Mouse (Mus musculus) liver (tissue): Measurements from ENCODE around the gene Bcl10.
"Not testable (repeated sequence)": the region's sequence is repeated elsewhere in the genome, so short reads cannot be mapped to it uniquely, and the experiment has no call there.

ENCODE experiments used
- DNase-seq: peaks from one replicate; pipeline ENCODE4 v3.0.0-alpha.2; 2020; ENCODE audit warnings: mixed read lengths

Bcl10 gene

DNA sequence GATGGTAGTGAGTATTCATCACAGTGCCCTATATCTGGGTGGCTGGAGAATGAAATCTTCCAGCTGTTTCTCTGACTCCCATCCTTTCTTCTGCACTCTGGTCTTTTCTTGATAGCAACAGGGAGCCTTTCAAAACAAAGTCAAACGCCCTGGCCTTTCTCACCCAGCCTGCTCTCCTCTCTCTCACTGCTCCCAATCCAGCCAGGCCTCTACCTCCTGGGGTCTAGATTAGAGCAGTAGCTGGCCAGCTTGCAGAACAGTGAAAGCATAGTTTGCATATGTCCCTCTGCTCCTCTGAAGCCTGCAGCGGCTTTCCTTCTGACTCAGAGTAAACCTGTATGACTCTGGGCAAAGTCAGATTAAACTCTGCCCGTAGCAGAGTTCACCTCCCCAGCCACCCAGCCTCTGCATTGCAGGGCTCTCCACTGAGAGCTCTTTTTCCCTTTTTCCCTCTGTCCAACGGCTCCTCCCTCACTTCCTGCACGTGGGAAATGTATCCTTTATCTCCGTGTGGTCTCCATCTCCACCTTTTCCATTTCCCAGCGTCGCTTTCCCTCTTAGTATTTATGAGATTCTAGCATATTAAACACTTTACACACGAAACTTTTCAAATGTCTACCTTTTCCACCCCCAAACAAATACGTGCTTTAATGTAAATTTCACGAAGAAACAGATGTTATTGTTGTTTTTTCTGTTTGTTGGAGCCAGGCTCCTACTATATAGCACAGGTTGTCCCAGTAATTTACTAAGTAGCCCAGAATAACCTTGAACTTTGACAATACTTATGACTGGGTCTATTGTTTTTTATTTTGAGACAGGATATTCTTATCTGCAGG lies at the start of gene Bcl10:
Gene Bcl10 (plus strand): TSS at position 786 of the 836 bp plus-strand sequence.
- no peak for DNase-seq

DNA sequence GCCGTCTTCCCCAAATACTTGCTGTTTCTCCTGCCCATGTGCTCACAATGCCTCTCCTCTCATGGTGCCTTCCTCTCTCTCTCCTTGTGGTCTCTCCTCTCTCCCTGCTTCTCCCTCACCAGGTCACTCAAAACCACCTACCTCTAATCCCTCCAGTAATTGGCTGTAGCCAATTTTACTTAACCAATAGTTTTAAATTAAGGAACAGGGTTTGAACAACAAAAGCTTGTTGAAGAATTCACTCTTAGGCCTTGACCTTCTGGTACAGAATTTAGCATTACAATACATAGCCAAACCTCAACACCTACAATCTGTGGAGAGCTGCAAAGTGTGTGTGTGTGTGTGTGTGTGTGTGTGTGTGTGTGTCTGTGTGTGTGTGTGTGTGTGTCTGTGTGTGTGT lies 49.3 kb upstream of the Bcl10 start:
- no peak for DNase-seq

DNA sequence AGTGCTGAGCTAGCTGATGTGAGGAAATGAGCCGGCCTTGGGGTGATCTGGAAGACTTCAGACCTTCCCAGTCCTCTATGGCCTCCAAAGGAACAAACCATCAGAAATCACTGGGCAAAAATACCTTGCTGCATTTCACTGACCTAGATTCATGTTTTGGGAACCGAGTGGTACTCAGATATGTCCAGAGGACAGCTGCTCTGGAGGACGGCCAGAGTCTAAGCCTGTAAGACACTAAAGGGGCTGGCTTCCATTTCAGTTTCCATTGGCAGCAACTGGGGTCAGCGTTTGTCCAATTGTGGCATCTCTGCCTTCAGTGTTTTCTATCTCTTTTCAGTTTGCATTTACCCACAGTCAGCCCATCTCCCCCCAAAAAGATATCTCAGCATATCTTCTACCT lies 48.5 kb upstream of the Bcl10 start:
- DNase-seq, result no peak

DNA sequence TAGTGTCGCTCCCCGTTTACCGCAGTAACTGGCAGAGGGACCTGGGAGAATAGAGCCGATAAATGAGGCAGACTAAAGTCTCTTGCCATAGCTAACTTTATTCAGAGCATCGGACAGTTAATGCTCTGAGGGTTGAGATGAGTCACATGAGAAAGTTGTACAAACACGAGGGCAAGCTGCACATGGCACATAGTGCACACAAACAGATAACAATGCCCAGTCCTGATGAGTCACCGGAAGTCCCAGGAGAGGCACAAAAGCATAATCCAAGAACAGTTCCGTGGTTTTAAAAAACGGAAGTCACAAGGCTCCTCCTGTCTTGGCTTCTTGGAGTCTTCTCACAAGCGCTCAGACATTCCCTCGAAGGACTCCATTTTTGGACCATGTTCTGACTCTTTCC lies 46.5 kb upstream of the Bcl10 start:
- no peak for DNase-seq

DNA sequence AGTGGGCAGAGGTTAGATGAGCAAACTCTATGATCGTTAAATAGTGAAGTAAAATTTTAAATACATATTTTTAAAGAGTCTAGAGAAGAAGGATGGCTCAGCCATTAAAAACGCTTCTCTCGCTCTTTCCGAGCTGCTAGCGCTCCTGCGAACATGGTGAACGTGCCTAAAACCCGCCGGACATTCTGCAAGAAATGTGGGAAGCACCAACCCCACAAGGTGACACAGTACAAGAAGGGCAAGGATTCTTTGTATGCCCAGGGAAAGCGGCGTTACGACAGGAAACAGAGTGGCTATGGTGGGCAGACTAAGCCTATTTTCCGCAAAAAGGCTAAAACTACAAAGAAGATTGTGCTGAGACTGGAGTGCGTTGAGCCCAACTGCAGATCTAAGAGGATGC lies 43.7 kb upstream of the Bcl10 start:
- not testable (repeated sequence) for DNase-seq

DNA sequence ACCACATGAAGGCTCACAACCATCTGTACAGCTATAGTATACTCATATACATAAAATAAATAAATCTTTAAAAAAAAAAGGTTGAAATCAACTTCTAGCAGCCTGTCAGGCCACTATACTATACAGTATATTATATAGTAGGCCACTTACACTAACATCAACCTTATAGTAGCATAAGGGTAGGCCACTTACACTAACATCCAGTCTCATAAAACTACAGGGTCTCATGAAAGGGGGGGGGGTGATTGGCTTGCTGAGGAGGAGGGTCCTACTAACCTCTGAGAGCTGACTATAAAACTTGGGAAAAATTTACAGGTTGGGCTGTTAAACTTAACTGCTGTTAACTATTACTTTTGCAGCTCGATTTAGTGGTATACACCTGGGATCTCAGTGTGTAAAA lies 42.3 kb upstream of the Bcl10 start:
- DNase-seq, result no peak

DNA sequence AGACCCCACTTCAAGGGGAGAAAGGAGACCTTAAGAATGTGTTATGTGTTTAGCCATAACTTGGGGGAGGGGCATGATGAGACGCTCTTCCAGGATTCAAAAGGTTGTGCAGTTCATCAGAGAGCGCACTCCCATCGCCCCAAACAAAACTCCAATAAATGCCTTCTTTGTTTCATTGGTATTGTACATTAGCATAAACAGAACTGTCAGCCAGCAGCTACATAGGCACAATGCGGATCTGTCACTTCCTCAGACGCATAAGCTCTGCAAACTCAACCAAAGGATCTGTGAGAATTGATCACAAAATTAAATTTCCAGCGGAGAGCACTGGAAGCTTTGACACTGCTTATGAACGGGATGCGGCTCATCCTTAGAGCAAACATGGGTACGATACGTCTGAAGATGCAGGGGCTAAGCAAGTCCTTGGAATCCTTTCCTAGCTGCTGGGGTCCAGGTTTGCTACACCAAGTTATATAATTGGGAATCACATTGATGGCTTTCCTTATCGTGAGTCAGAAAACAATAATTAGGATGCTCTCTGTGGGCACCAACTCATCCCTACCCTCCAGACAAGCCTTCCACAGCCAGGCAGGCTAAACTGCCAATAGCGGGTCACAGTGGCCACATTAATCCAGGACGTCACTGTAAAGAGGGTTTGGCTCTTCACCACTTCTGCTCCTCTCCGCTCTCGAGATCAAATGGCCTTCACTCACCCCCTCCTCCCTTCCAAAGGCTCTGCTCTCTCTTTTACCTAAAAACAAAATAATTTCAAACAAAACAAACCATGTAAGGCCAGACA lies 40.3 kb upstream of the Bcl10 start:
- DNase-seq, result no peak

DNA sequence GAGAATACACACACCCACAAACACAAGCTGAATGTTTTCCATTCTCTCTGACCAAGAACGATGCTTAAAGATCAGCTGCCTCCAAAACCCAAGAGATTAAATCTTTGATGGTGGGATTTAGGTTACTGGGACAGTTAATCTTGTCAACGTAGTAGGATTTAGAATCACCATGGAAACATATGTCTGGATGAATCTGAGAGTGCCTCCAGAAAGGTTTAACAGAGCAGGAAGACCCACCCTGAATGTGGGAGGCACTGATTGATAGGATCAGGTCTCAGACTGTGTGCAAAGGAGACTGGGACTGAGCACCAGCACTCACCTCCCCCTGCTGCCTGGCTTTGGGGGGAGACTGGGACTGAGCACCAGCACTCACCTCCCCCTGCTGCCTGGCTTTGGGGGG lies 39.4 kb upstream of the Bcl10 start:
- no peak for DNase-seq

DNA sequence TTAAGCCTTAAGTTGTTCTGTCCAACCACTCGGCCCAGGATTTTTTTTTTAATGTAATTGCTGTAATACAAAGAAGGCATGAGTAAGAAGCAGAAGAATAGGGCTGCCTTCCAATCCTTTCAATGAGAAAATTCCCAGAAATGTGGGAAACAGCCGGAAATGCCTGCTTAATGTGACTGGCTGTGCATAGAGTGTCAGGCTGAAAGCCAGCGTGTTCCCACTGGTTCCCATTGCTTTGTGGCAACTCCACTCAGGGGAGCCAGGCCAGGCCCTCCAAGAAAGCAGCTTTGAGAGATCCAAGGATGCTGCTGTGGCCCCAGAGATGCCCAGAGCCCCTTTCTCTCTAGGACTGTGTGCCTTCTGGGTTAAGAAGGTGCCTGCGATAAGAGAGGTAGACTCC lies 37.2 kb upstream of the Bcl10 start:
- no peak for DNase-seq

DNA sequence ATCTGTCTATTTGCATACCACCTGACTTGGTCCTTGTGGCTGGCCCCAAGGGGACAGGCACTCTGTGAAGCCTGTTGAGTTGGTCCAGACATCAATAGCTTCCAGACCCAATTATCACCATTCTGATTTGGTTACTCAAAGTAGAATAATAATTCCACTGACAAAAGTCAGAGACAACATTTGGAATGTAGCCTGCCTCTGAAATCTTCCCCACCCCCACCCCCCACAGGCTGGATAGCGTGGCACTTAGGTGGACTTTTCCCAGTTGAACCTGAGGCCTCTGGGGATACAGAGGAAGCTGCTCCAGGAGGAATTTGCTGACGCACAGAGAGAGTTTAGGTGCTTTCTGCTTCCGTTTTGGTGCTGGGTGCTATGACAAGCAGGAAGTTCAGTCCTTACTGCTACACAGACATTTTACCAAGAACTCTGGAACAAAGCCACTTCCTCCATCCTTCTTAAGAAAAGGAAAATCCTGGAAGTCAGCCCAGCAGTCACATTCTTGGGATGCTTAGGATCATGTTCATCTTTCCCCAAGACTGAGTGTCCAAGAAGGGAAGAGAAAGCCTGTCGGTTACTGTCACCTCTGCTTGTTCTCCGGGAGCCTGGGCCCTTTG lies 36.6 kb upstream of the Bcl10 start:
- DNase-seq, result no peak

DNA sequence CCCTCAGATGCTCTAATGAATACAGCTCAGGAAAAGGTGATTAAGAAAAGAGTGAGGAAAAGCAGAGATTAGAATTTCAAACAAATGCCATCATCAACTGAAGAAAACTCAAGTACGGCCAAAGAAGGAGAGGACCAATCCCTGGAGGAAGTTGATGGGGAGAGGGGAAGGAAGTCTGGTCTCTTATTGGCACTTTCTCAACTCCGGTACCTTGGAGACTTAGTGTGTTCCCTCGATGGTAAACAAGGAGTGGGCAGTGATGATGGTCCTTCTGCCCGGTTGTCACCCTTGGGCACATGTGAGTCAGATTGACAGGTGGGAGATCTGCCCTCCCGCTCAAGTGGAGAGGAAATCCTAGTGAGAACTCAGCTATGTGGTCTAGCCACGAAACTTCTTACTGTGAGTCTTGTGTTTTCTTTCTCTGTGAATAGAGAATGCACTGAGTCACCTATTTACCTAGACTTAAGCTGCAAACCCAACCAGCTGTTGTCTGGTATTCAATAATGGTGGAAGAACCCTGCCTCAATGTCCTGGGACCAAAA lies 35.1 kb upstream of the Bcl10 start:
- DNase-seq, result no peak

DNA sequence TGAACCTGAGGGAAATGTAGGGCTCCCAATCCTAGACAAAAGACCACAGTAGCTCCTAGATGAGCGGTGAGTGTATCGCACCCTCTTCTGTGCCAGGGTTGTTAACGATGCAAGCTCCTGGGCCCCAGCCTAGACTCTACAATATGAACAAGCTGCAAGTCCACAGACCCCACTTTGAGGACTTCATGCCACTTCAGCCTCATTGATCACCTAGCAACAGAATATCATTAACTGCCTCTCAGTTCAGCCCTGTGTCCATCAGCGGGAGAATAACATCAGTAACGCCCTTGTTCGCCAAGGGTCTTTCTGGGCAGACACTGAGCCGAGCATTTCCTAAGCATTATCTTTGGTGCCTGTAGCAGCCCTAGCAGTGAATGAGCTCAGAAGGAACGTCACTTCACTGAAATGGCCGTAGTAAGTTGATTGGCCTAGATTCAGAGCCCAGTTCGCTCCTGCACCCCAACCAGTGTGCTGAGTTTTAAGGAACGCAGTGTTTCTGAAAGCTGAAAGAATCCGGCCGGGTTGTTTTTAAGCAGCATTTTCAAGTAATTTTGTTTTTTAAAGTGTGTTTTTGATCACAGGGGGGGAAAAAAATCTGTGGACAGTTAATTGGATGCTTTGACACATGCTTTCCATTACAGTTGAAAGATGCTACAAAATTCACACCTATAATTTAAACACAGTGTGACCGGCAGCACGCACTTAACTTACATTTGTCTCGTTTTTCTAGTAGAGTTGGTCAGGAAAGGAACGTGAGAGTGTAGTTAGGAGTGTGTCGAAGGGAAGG lies 32.1 kb upstream of the Bcl10 start:
- DNase-seq, result no peak

DNA sequence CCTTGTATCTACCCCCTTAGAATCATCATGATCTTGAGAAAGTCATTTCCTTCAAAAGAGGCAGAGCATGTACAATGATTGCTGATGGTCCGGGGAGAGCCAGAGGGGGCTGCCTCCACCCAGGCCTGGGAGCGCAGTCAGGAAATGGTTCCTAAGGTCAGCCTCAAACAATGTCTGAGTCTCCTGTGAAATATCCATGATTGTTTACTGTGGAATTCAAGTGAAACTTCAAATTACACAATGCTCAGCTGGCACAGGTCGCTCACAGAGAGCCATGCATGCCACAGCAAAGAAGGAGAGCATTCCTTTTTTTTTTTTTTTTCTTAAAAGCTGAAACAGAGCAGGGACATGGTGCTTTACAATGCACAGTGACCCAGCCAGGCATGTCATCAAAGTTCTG lies 30.2 kb upstream of the Bcl10 start:
- no peak for DNase-seq

DNA sequence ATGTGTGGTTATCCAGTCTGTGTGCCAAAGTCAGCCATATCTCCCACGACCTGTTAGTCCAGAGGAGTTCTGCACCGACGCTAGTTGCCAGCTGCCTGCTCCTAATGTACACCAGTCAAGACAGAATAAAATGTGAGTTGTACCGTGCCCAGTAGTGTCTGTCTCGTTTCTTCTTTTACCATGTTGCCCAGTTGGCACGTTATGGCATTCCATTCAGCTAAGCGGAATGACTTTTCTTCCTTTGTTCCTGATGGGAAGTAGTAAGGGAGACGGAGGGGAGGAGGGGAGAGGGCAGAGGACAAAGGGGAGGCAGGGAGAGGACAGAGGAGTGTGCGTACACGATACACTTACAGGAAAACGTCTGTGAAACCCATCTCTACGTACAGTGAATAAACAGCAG lies 28.5 kb upstream of the Bcl10 start:
- no peak for DNase-seq

DNA sequence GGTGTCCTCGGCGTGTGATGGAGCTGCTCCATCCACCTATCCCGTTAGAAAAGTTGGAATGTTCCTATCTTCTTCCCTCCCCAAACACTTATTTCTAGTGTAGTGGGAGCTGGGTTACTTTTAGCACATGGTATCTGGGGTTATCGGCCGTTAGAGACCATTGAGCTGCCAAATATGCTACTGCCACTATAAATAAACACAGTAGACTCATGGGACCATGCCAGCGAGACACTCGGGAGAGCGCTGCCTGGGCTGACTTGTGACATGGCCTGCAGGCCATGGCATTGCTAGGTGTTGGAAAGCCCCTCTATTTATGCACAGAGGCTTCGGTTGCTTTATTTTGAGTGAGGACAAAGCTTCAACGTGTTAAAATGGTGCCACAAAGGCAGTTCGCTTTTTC lies 24.9 kb upstream of the Bcl10 start:
- no peak for DNase-seq

DNA sequence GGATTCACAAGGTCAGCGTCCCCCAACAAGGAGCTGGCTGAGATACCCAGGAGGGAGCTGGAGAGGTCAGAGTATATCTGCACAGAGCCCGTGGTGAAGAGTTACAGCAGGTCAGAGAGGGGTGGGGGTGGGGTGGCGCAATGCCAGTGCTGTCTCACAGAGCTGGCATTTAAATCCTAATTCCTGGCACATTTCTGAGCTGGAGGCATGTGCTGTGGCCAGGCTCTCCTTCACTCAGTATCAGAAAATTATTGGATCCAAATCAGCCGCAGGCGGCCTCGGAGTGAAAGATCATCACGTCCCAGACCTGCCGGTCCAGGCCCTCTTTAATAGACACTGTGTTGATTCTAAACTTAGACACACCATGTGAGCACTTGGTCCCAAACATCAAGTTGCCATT lies 22.8 kb upstream of the Bcl10 start:
- DNase-seq, result no peak

DNA sequence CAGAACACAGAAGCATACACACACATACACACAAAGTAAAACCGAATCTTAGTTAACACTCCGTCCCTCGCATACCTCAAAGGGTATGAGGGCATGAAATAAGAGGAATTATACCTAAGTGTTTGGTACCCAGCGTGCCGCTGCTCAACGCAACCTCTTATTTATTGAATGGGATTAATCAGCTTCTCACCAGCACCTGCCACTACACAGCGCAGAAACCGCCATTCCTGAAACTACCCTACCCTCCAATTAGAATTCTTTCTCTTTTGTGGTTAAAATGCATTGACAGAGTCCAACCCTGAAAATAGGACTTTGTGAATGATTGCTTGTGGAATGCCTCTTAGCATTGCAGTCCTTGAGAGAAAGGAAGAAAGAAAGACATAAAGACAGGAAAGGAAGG lies 19.1 kb upstream of the Bcl10 start:
- no peak for DNase-seq

DNA sequence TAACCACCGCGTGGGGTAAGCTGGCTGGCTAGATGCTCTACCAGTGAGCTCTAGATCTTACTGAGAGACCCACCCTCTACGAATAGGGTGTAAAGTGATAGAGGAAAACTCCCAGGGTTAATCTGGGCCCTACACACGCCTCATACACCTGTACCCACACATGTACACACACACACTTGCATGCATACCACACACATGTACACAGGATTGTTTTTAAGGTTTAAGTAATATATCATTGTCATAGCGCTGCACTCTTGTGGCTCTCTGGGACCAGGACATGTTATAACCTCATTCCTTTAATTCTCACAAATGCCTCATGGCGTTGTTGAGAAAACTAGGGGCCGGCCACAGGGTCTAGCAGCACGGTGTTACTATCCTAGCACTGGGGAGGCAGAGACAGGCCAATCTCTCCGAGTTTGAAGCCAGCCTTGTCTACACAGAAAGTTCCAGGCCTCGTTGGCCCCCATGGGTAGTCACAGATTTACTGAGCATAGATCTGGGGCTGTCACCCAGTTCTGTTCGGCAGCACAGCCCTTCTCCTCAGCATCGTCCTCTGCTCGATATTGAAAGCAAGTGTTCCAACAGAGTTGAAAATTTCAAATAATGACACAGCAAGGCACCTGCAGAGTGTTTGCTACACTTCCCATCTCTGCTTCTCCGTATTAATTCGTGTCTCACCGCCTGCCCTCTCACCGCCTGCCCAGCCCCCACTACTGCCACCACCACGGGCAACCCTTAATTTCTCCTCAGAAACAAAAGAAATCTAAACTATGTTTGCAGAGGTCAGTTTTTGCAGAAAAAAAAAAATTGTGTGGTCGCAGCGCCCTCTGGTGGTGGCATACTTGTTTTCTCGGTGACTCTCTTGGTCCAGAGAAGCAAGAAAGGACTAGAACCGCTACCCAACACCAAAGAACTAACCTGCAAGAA lies 17.5 kb upstream of the Bcl10 start:
- peak; percentile 71 for DNase-seq

DNA sequence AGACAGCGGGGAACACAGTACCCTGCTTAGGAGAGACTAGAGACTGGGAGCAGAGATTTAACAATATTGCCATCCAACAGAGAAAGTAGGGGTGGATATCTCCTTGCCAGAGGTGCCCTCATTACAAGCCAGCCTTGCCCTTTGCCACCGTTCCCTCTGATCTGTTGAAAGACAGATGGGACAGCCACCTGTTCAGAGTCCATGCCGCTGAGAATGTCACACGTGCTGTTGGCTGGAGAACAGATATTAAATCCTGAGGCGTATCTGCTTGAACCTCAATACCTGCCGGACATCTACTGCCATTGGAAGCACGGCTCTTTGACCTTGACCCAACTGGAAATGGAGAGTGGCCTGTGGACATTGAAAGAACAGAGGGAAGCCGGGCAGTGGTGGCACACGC lies 16.0 kb upstream of the Bcl10 start:
- no peak for DNase-seq

DNA sequence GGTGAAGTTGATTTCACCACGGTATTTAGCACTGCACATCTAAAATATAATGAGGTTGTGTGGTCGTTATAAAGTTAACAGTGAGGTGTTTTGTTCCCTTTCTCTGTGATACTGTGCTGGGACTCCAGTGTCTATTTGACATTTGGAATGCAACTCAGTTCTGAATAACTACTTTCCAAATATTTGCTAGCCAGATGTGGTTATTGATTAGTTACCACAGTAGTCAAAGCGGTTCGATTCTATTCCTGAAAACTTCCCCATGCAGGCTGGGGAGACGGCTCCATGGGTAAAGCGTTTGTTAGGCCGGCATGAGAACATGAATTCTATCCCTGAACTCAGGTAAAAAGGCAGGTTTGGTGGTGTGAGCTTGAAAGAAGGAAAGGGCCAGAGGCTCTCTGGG lies 10.1 kb upstream of the Bcl10 start:
- no peak for DNase-seq

DNA sequence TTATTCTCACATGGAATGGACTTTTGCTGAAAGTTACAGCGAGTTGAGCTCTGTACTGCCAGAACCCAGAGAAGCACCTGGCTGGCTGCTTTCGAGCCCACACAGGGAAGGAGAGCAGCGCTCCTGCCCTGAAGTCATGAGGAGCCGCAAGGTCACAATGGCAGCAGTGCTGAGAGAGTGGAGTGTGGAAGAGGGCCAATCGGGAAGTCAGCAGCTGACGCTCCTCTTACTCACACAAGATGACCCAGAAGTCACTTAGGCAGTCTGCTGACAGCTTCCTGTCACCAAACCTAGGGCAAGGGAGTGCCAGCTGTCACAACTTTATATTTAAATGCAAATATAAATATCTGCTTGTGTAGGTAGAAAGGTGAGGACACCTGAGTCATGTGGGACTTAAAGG lies 9.3 kb upstream of the Bcl10 start:
- DNase-seq, result no peak

DNA sequence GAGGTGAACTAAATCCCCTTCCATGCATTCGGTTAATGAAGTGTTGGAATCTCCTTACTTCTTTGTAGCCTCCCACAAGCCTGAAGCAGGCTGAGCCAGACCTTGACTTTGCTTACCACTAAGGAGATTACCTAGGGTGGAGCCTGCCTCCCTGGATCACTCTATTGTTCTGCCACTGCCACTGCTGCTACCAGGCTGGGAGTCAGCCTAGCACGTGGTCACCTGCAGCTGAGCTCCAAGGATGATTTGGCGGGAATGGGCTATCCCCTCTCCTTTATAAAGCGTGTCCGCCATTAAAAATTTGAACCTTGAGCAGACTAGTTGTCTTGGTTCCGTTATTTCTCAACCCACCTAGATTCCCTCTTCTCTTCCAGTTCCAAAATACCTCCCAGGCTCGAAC lies 8.7 kb upstream of the Bcl10 start:
- DNase-seq, result not testable (repeated sequence)
